Mouse (Mus musculus): Measurements from ENCODE around the gene Tha1.

DNA sequence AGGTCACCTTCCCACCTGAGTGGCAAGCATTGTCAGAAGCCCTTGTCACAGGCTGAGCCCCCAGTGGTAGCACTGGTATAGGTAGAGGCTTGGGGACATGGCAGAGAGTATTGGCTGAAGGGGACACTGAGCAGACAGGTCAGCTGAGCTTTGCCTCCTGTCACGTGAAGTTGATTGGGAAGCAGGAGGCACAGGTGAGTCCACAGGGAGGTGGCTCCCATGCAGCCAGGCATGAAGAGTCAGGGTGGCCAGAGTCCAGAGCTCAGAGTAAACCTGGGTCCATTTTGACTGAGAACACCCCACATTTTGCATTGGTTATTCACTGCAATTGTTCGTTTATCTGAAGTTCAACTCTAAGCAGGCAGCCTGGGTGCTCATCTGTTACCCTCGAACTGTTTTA is 20.4 kb downstream of the Tha1 start:
- TF ChIP-seq GATA1 (IDR thresholded peaks at IDR 0.05; ENCODE audit: borderline replicate concordance, low read length), result no peak
- no peak for TF ChIP-seq CTCF (IDR thresholded peaks at IDR 0.05; ENCODE audit: low read depth, low read length)
- TF ChIP-seq TAL1 (conservative IDR thresholded peaks at IDR 0.05; ENCODE audit: low read depth, low read length), result no peak
